Mouse (Mus musculus): ENCODE measurements at regions not wholly inside any gene's neighbourhood (a gene's known extent, or its start where the extent isn't known, plus 50 kb on each side); places are given as distances from the start of the nearest gene placed in this dataset.

DNA sequence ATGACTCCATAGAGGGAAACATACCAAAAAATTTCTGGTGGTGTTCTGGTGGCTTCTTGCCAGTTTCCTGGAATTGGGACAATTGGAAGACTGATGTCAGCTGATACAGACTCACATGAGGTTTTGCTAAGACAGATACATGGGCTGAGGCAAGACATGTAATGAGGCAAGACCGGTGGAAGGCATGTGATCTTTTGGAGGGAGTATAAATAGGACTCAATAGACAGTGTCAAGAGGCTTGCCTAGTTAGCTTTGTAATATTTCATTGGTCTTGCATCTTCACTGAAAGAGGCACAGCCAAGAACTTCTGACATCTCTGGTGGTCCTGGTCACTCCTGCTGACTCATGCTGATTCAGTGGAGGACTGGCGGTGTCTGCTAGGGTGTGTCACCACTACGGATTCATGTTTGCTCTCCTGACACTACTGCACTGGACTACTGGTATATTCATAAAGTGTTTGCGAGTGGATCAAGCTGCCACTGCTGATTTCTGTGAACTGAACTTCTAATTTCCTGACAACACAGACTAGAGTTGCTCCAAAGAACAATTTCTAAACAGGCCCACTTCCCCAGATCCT lies 697.7 kb upstream of the 4930444P10Rik start:
- H3K9ac ChIP-seq (replicated peaks), result no peak overlapping the region
- 93% methylated on average over 4 of the region's 4 CpGs for WGBS
- no peaks in the 10 kb centered on the region for H3K4me1 ChIP-seq
- H3K36me3 ChIP-seq, result no peaks in the 10 kb centered on the region
- ATAC-seq (replicated peaks), result no peak
- no peaks in the 10 kb centered on the region for H3K9me3 ChIP-seq
- H3K27ac ChIP-seq (replicated peaks), result no peak overlapping the region
- H3K27me3 ChIP-seq, result no peaks in the 10 kb centered on the region
- no peak overlapping the region for H3K4me2 ChIP-seq (replicated peaks)
- no peak overlapping the region for H3K4me3 ChIP-seq

DNA sequence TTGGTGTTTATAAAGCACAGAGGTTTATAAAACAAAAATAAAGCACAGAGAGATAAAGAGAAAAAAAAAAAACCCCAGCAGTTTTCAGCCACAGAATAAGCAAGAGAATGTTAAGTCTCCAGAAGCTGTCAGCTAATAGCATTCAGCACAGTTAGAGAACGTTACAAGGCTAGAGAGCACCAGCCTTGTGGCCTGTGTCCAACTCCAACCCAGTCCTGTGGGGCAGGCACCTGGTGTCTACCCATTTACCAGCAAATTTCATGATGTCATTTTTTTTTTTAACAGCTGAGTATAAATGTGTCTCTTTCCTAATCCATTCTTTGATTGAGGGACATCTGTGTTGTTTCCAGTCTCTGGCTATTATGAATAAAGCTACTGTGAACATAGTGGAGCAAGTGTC lies 686.7 kb upstream of the 4930444P10Rik start:
- Histone ChIP-seq H3K4me3 (no peak overlapping the region), H3K9me3 (no peaks in the 10 kb centered on the region), H3K4me1 (no peaks in the 10 kb centered on the region), H3K9ac (replicated peaks) (no peak overlapping the region), H3K27me3 (no peaks in the 10 kb centered on the region), H3K27ac (replicated peaks) (no peak overlapping the region), H3K4me2 (replicated peaks) (no peak overlapping the region), H3K36me3 (no peaks in the 10 kb centered on the region)
- no peak for ATAC-seq (replicated peaks)
- 36% methylated on average over 1 of the region's 1 CpGs for WGBS

DNA sequence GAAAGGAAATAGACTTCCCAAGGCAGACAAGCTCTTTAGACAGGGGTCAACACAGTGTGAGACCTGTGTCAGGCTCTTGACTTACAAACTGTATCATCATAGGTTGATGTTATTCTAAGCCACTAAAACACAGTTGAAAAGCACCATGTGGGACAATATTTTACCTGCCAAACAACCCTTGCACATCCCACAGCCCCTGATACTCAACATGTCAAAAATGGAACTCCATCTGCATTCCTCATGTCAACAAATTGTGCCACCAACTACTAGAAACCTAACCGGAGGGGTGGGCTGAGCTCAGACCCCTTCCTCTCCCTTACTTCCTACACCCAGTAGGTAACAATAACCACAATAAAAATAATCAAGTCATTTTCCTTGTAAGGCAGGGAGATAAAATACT lies 667.8 kb upstream of the 4930444P10Rik start:
- WGBS, result 98% methylated on average over 1 of the region's 1 CpGs
- no peaks in the 10 kb centered on the region for H3K9me3 ChIP-seq
- H3K27ac ChIP-seq (replicated peaks), result no peak overlapping the region
- H3K36me3 ChIP-seq, result no peaks in the 10 kb centered on the region
- H3K4me1 ChIP-seq, result no peaks in the 10 kb centered on the region
- H3K4me3 ChIP-seq, result no peak overlapping the region
- no peak overlapping the region for H3K4me2 ChIP-seq (replicated peaks)
- no peak overlapping the region for H3K9ac ChIP-seq (replicated peaks)
- no peak for ATAC-seq (replicated peaks)
- H3K27me3 ChIP-seq, result no peaks in the 10 kb centered on the region

Measured in forebrain, embryonic 15.5 days (tissue).